Mouse (Mus musculus) midbrain, embryonic 16.5 days (tissue): ENCODE measurements around the gene Ubl4b. TPM values are rescaled to one million over a fixed set of nuclear protein-coding genes. Genes with fewer than 3 reads are reported as not detected.

Source experiments
- ATAC-seq: fragments of 200-750 bp; cut with Nextera tagmentation; 2 replicates; pipeline ENCODE4 v1.8.0; 2017; ENCODE audit warnings: moderate TSS enrichment
- H3K27ac ChIP-seq: fragments of 300-500 bp; sonication (generic); 2 replicates; pipeline ENCODE4 v1.5.1; 2014; ENCODE audit warnings: mild to moderate bottlenecking, low read length, mixed read lengths
- H3K27me3 ChIP-seq: fragments of 300-500 bp; sonication (generic); 2 replicates; pipeline ENCODE4 v1.6.1; 2014; ENCODE audit warnings: low read depth, low read length, mixed read lengths; ENCODE audit not compliant: control insufficient read depth, insufficient read depth
- H3K36me3 ChIP-seq: fragments of 300-500 bp; sonication (generic); 2 replicates; pipeline ENCODE4 v1.6.1; 2014; ENCODE audit warnings: mild to moderate bottlenecking, low read length, moderate library complexity, mixed read lengths; ENCODE audit not compliant: control insufficient read depth, insufficient read depth
- H3K4me1 ChIP-seq: fragments of 300-500 bp; sonication (generic); 2 replicates; pipeline ENCODE4 v1.6.1; 2014; ENCODE audit warnings: mild to moderate bottlenecking, low read length, mixed read lengths; ENCODE audit not compliant: control insufficient read depth, insufficient read depth
- H3K4me2 ChIP-seq: fragments of 300-500 bp; sonication (generic); 2 replicates; pipeline ENCODE4 v1.6.1; 2014; ENCODE audit warnings: mild to moderate bottlenecking, low read length, mixed read lengths
- H3K4me3 ChIP-seq: fragments of 300-500 bp; sonication (generic); 2 replicates; pipeline ENCODE4 v1.5.1; 2014; ENCODE audit warnings: low read depth, mild to moderate bottlenecking, low read length, moderate library complexity, mixed read lengths
- H3K9ac ChIP-seq: fragments of 300-500 bp; sonication (generic); 2 replicates; pipeline ENCODE4 v1.6.1; 2014; ENCODE audit warnings: low read depth, low read length, mixed read lengths
- H3K9me3 ChIP-seq: fragments of 300-500 bp; sonication (generic); replicated peaks from 2 replicates; pipeline ENCODE4 v1.6.1; 2014; ENCODE audit warnings: mild to moderate bottlenecking, low read length, mixed read lengths; ENCODE audit not compliant: control insufficient read depth, poor library complexity, severe bottlenecking
- WGBS: fragments of 180-500 bp; shearing (Covaris S2); extraction: QIAGEN DNeasy Blood & Tissue Kit; methylation state at CpG from one replicate; pipeline ENCODE4 v1.1.7; 2014; 5-methylcytosine and 5-hydroxymethylcytosine counted together
- polyA plus RNA-seq: library from polyadenylated mRNA; unstranded; fragments of >200 nt; fragmentation: Nextera tagmentation; extraction: Ambion mirVana; gene quantifications from 2 replicates; pipeline ENCODE4 v1.2.1, GENCODE M21; 2015

Gene Ubl4b
- polyA plus RNA-seq, 1 experiment from 2014 or later = not detected

DNA sequence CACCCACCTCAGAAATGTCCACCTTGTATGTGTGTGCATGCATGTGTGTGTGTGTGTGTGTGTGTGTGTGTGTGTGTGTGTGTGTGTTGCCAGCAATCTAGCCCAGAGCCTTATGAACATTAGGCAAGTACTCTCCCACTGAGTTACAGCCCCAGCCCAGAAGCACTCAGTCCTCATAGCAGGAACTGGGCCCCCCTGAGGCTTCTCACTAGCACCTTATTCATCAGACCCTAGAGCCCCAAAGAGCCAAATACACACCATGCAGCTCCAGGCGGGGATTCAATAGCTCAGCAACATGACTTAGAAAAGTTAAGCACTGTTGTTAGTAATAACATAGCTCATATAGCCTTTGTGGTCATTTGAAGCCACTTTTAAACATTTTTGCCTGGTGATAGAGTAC lies 50.3 kb downstream of the Ubl4b start:
- Histone ChIP-seq H3K9me3 (no peaks in the 10 kb centered on the region), H3K27me3 (no peaks in the 10 kb centered on the region), H3K27ac (no peak overlapping the region), H3K4me2 (no peak overlapping the region), H3K9ac (no peak overlapping the region), H3K4me3 (no peak overlapping the region), H3K36me3 (no peaks in the 10 kb centered on the region; the same call in 1 of the 2 replicates), H3K4me1 (peaks cover 20% of the 10 kb centered on the region)
- whole genome bisulfite sequencing = 69% methylated on average over 1 of the region's 1 CpGs
- no peak for ATAC-seq

DNA sequence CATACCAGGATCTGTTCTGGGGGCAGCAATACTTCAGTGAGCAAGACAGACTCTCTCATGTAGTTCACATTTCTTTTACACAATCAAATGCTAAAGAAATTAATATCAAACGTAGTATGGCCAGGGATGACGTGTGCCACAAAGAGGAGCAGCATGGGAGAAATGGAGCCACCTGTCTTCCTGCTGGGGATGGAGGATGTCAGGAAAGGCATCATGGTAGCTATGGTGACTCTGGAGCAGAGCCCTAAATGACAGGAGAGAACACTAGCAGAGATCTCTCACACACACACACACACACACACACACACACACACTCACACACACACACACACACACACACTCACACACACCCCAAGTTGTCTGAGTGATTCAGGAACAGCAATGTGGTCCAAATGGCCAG lies 51.2 kb downstream of the Ubl4b start:
- H3K4me3 ChIP-seq = no peak overlapping the region
- 62% methylated on average over 2 of the region's 2 CpGs for WGBS
- no peaks in the 10 kb centered on the region for H3K9me3 ChIP-seq
- H3K27me3 ChIP-seq = no peaks in the 10 kb centered on the region
- no peaks in the 10 kb centered on the region; the same call in 1 of the 2 replicates for H3K36me3 ChIP-seq
- no peak for ATAC-seq
- no peak overlapping the region for H3K27ac ChIP-seq
- H3K4me2 ChIP-seq = no peak overlapping the region
- H3K4me1 ChIP-seq = peaks cover 20% of the 10 kb centered on the region
- no peak overlapping the region for H3K9ac ChIP-seq

Other genes with a start within 250 kb of the Ubl4b start
- gene Rbm15, start 221.4 kb downstream of the Ubl4b start, polyA plus RNA-seq = 5.7 and 6.5 TPM in 2 replicates
- 5.8 and 8.8 TPM in 2 replicates for gene Kcnc4, start 95.5 kb downstream of the Ubl4b start, polyA plus RNA-seq
- 17.5 and 23.3 TPM in 2 replicates for gene Slc6a17, start 37.1 kb downstream of the Ubl4b start, polyA plus RNA-seq
- gene Alx3, start 40.0 kb upstream of the Ubl4b start, polyA plus RNA-seq = 1.0 and 1.5 TPM in 2 replicates
- gene Gm10961, start 76.2 kb upstream of the Ubl4b start, polyA plus RNA-seq = not detected in 2 replicates
- gene Strip1, start 76.6 kb upstream of the Ubl4b start, polyA plus RNA-seq = 154 and 160 TPM in 2 replicates
- 112 and 114 TPM in 2 replicates for gene Ahcyl1, start 141.5 kb upstream of the Ubl4b start, polyA plus RNA-seq
- gene Csf1, start 205.4 kb upstream of the Ubl4b start, polyA plus RNA-seq = 6.0 and 6.3 TPM in 2 replicates